Mouse (Mus musculus): ENCODE results near the gene Gbf1. TPM values are rescaled to one million over a fixed set of nuclear protein-coding genes. Genes with fewer than 3 reads are reported as not detected.

The Gbf1 gene
- polyA plus RNA-seq, 1 experiment from 2014 or later, result 32.9 TPM

DNA sequence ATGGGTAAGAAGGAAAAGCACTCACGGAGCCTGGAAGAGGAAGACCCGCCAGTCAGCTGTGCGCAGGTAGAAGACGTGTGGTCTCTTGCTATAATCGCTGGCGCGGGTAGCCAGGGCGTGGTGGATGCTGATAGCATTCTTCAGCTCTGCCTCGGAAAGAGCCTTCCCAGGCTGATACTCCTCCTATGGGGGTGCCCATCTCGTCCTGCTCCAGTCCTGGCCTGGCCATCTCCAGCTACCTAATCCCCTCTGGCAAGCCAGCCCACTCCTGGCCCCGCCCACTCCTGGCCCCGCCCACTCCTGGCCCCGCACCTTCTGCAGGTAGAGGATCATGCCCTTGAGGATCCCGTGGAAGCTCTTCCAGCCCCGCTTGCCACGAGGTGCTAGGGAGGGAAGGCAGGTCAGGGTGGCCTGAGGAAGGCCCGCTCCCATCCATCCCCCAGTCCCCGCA, 161.9 kb downstream of the Gbf1 start:
- no peak for TF ChIP-seq CTCF (IDR thresholded peaks at IDR 0.05; ENCODE audit: low read depth)
- no peak for DNase-seq (ENCODE audit: low spot score)
- Histone ChIP-seq H3K4me3 (replicated peaks; ENCODE audit: low read depth, low read length) (no peak overlapping the region), H3K4me1 (replicated peaks; ENCODE audit: insufficient read depth, low read length) (peaks cover 10% of the 10 kb centered on the region), H3K9ac (ENCODE audit: low read depth, low read length) (no peak overlapping the region), H3K9me3 (replicated peaks; ENCODE audit: low read length) (no peaks in the 10 kb centered on the region), H3K27ac (no peak overlapping the region), H3K27me3 (ENCODE audit: insufficient read depth, low read length) (peaks cover 52% of the 10 kb centered on the region), H3K4me2 (ENCODE audit: low read length) (no peak overlapping the region), H3K36me3 (ENCODE audit: insufficient read depth, low read length) (peaks cover 18% of the 10 kb centered on the region)
- ATAC-seq (replicated peaks; ENCODE audit: low FRiP score, low read depth), result no peak
- WGBS, result 17% methylated on average over 18 of the region's 18 CpGs

DNA sequence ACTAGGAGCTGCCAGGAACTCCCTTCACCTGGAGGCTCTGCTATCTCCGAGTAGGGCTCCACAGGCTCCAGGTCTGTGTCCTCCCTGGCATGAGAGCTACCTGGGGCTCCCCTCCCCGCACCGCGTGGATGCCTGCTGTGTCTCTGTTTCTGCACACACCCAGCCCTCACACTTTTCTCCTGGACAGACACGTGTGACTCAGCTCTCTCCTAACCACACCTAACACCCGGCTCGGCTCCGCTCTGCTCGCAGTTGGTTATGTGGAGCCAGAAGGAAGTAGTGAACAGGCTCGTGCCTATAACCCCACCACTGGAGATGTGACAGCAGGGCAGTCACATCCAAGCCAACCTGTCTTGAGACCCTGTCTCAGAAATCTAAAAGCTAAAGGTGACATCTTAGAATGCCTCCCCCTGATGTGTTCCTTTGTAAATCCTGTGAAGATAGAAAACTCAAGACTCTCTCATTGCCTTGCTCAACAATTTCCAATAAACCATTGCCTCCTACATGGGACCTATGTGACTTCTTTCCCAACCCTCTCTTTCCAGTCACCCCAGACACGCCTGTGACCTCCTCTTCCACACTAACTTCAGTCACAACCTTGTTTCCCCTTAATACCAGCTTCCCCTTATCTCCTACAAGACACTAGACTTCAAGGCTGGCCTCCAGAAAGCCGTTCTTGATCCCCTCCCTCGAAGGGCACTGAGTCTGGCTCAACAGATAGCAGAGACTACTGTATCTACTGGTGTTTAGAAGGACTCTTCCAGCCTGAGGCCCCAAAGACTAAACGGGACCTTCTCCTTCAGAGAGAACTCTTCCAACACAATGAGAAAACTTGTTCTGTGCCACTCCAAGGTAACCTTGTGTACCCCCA, 162.8 kb downstream of the Gbf1 start:
- H3K27me3 ChIP-seq (ENCODE audit: insufficient read depth, low read length), result peaks cover 61% of the 10 kb centered on the region
- no peak for TF ChIP-seq CTCF (IDR thresholded peaks at IDR 0.05; ENCODE audit: low read depth)
- H3K4me3 ChIP-seq (replicated peaks; ENCODE audit: low read depth, low read length), result no peak overlapping the region
- 40% methylated on average over 14 of the region's 14 CpGs for WGBS
- H3K27ac ChIP-seq, result no peak overlapping the region
- DNase-seq (ENCODE audit: low spot score) (no peak), ATAC-seq (replicated peaks; ENCODE audit: low FRiP score, low read depth) (no peak)
- H3K36me3 ChIP-seq (ENCODE audit: insufficient read depth, low read length), result peaks cover 13% of the 10 kb centered on the region
- no peak overlapping the region for H3K4me2 ChIP-seq (ENCODE audit: low read length)
- H3K9me3 ChIP-seq (replicated peaks; ENCODE audit: low read length), result no peaks in the 10 kb centered on the region
- no peak overlapping the region for H3K9ac ChIP-seq (ENCODE audit: low read depth, low read length)
- H3K4me1 ChIP-seq (replicated peaks; ENCODE audit: insufficient read depth, low read length), result peaks cover 10% of the 10 kb centered on the region

DNA sequence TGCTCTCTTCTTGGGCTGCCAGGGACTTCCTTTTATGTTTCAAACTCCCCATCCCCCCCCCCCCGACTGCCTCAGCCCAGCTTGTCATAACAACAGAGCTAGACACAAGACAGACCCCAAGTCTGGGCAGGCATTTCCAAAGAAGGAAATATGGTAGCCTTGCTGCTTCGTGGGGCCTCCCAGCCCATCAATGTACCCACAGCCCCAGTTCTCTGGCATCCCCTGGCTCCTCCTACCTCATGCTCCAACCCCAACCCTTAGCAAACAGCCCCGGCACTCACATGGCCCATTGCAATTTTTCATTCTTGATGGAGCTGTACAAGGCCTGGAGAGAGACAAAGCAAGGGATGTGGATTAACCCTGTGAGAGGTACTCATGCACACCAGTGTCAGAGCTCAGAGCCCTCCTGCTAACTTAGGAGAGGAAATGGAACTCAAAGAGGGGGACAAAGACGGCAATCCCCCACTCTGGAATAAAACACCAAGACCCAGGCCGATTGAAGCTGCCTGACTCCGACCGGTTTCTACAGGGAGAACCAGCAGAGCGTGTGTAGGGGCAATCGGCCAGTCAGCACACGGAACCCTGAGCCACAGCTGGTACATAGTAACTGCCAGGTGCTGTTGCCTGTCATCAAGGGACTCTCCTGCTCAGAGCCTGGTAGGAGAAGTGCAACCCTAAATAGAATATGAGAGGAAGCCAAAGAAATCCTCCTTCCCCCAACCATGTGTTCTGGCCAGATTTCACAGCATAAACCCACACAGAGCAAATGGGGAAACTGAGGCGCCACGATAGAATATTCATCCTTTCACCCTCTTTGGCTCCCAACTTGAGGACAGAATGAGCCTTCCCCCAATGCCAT, 163.7 kb downstream of the Gbf1 start:
- DNase-seq (ENCODE audit: low spot score), result no peak
- H3K36me3 ChIP-seq (ENCODE audit: insufficient read depth, low read length), result peaks cover 9% of the 10 kb centered on the region
- TF ChIP-seq CTCF (IDR thresholded peaks at IDR 0.05; ENCODE audit: low read depth), result no peak
- 43% methylated on average over 12 of the region's 12 CpGs for WGBS
- ATAC-seq (replicated peaks; ENCODE audit: low FRiP score, low read depth), result no peak
- H3K4me3 ChIP-seq (replicated peaks; ENCODE audit: low read depth, low read length), result no peak overlapping the region
- H3K9ac ChIP-seq (ENCODE audit: low read depth, low read length), result no peak overlapping the region
- H3K27ac ChIP-seq, result no peak overlapping the region
- H3K4me1 ChIP-seq (replicated peaks; ENCODE audit: insufficient read depth, low read length), result peaks cover 10% of the 10 kb centered on the region
- H3K9me3 ChIP-seq (replicated peaks; ENCODE audit: low read length), result no peaks in the 10 kb centered on the region
- H3K4me2 ChIP-seq (ENCODE audit: low read length), result no peak overlapping the region
- peaks cover 61% of the 10 kb centered on the region for H3K27me3 ChIP-seq (ENCODE audit: insufficient read depth, low read length)

DNA sequence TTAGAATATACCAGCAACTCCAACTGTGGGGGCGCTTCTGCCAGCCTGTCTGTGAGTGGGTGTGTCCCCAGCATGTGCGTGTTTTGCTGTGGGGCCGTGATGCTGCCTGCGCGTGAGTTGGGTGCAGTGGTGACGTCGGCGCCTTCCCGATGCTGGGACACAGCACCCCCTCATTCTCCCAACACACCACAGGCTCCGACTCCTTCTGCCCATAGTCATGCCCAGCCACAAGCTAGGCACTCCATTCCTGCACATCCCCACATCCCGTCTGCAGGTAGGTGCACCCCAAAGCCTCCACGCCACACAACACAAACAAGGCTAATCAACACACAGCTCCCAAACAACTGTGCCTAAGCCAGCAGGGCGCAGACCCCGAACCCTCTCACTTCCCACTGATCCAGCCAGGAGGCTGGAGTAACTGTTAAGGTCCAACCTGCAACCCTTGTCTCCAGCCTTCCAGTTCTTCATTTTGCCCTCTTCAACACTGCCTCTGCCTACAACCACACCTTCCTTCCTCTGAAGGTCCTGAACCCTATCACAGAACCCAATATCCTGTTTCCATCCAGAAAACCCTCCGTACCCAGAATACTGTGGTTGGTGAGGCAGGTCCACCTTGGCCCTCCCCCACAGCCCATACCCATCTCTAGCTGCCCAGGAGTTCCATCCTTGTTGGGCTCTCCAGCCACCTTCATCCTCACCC, 164.7 kb downstream of the Gbf1 start:
- DNase-seq (ENCODE audit: low spot score), result no peak
- WGBS, result 34% methylated on average over 15 of the region's 15 CpGs
- TF ChIP-seq CTCF (IDR thresholded peaks at IDR 0.05; ENCODE audit: low read depth), result no peak
- H3K27ac ChIP-seq, result no peak overlapping the region
- no peaks in the 10 kb centered on the region for H3K9me3 ChIP-seq (replicated peaks; ENCODE audit: low read length)
- no peaks in the 10 kb centered on the region for H3K36me3 ChIP-seq (ENCODE audit: insufficient read depth, low read length)
- H3K27me3 ChIP-seq (ENCODE audit: insufficient read depth, low read length), result peaks cover 61% of the 10 kb centered on the region
- H3K4me3 ChIP-seq (replicated peaks; ENCODE audit: low read depth, low read length), result peak overlapping the region; percentile 41
- peaks cover 10% of the 10 kb centered on the region for H3K4me1 ChIP-seq (replicated peaks; ENCODE audit: insufficient read depth, low read length)
- H3K9ac ChIP-seq (ENCODE audit: low read depth, low read length), result 0 out of 2 replicates have a peak overlapping the region, but pooled peaks have one; percentile 31
- ATAC-seq (replicated peaks; ENCODE audit: low FRiP score, low read depth), result no peak
- peak overlapping the region; percentile 71 for H3K4me2 ChIP-seq (ENCODE audit: low read length)

DNA sequence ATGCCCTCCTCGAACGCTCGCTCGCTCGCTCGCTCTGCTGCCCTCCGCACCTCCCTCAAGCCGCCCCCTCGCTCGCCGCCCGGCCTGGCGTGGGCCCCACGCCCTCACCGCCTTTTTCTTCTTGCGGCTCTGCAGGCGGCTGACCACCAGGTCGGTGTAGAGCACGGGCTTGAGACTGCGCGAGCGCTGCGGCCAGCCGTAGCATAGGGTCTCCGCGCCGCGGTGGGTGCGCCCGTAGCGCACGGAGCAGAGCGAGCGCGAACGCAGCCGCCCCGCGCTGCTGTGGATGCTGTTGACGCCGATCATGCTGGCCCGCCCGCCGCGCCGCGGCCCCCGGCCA, 165.2 kb downstream of the Gbf1 start:
- no peak for DNase-seq (ENCODE audit: low spot score)
- peaks cover 10% of the 10 kb centered on the region for H3K4me1 ChIP-seq (replicated peaks; ENCODE audit: insufficient read depth, low read length)
- no peaks in the 10 kb centered on the region for H3K9me3 ChIP-seq (replicated peaks; ENCODE audit: low read length)
- H3K36me3 ChIP-seq (ENCODE audit: insufficient read depth, low read length), result no peaks in the 10 kb centered on the region
- H3K4me3 ChIP-seq (replicated peaks; ENCODE audit: low read depth, low read length), result peak overlapping the region; percentile 41
- 0 out of 2 replicates have a peak overlapping the region, but pooled peaks have one; percentile 31 for H3K9ac ChIP-seq (ENCODE audit: low read depth, low read length)
- no peak overlapping the region for H3K27ac ChIP-seq
- H3K27me3 ChIP-seq (ENCODE audit: insufficient read depth, low read length), result peaks cover 61% of the 10 kb centered on the region
- no peak for TF ChIP-seq CTCF (IDR thresholded peaks at IDR 0.05; ENCODE audit: low read depth)
- H3K4me2 ChIP-seq (ENCODE audit: low read length), result peak overlapping the region; percentile 71
- ATAC-seq (replicated peaks; ENCODE audit: low FRiP score, low read depth), result no peak
- WGBS, result 0% methylated on average over 48 of the region's 48 CpGs

DNA sequence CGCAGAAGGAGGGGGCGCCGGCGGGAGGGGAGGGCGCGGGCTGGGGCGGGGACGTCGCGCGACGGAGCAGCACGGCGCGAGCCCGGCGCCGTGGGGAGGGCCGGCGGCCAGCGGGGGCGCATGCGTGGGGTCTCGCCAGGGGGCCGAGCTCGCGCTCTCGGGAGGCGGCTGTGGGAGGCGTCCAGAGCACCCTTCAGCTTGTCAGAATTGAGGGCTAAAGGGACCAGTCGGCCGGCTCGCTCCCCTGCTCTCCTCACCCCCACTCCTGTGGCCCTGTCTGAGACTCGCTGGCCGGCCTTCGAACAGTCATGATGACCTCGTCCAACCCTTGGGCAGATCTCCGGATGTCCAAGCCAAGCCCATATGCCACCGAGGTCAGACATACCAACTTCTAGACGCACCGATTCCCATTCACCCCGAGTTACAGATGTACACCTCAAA, 165.7 kb downstream of the Gbf1 start:
- no peak overlapping the region for H3K27ac ChIP-seq
- WGBS, result under 1% methylated on average over 35 of the region's 42 CpGs
- H3K4me3 ChIP-seq (replicated peaks; ENCODE audit: low read depth, low read length), result peak overlapping the region; percentile 41
- TF ChIP-seq CTCF (IDR thresholded peaks at IDR 0.05; ENCODE audit: low read depth), result no peak
- no peaks in the 10 kb centered on the region for H3K9me3 ChIP-seq (replicated peaks; ENCODE audit: low read length)
- H3K4me2 ChIP-seq (ENCODE audit: low read length), result peak overlapping the region; percentile 71
- ATAC-seq (replicated peaks; ENCODE audit: low FRiP score, low read depth) (no peak), DNase-seq (ENCODE audit: low spot score) (no peak)
- 0 out of 2 replicates have a peak overlapping the region, but pooled peaks have one; percentile 31 for H3K9ac ChIP-seq (ENCODE audit: low read depth, low read length)
- peaks cover 66% of the 10 kb centered on the region for H3K27me3 ChIP-seq (ENCODE audit: insufficient read depth, low read length)
- peaks cover 10% of the 10 kb centered on the region for H3K4me1 ChIP-seq (replicated peaks; ENCODE audit: insufficient read depth, low read length)
- H3K36me3 ChIP-seq (ENCODE audit: insufficient read depth, low read length), result no peaks in the 10 kb centered on the region

Data from kidney, postnatal 0 days (tissue).